Mouse (Mus musculus) cerebellum, postnatal 36 days (tissue): Measurements from ENCODE around the gene Etv3.
"Not testable (repeated sequence)": the region's sequence is repeated elsewhere in the genome, so short reads cannot be mapped to it uniquely, and the experiment has no call there.

Experiments used
- DNase-seq, 2 experiments: peaks; one replicate each; pipeline ENCODE4 v3.0.0; 2021 to 2022; ENCODE audit warnings: mixed read lengths in 2 of 2

The Etv3 gene

DNA sequence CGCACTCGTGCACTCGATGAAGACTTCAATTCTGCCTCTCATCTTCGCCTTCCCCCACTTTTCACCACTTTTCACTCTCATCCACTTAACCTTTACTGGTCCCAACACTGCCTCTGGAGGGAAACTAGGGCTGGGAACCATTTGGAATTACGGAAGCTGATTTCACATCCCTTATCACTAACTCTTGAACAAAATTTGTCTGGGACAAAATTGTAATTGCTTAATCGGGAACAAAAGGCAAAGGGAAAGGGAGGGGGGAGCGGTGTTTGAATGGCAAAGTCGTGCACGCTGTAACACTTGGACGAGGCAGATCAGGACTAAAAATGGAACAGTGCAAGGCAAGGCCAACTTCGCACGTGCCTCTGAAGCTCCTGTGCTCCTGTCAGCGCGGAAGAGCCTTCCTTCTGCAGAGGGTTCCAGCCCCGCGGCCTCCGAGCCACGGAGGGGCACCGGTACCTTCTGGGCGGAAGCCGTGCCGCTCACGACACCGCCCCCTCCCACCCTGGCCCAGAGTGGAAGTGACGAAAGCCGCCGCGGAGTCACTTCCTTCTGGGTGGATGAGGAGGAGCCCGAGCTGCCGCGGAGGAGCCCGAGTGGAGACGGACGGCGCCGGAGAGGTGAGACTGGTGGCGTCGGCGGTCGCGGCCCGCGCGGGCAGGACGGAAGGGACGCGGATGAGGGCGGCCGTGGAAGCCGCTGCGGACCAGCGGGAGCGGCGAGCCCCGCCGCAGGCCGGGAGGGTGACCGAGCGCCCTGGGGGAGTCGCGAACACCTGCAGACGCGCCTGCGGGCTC lies at the start of gene Etv3:
Etv3 (plus strand) TSS at position 365 of the 794 bp plus-strand sequence.
- peak; percentile 87 to 91 for DNase-seq

DNA sequence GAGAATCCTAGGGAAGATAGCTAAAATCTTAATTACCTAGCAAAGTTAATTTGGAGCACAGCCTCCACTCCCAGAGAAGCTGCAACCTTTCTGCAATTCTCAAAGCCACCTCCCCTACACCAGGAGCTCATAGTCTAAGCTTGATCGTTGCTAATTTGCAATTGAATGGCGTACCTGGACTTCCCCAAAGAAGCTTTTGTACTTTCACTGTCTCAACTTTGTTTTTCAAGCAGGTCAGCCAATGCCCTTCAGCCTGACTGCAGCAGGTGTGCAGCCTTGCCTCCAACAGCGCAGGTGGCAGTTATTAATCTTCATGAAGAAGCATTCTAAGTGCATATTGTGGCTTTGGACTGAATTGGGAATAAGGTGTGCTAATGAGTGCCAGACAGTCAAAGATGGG lies 47.3 kb upstream of the Etv3 start:
- not testable (repeated sequence) for DNase-seq

GRCm38 (mm10) chr3:87478596-87478995 lies 46.6 kb upstream of the Etv3 start:
- DNase-seq, result not testable (repeated sequence)

DNA sequence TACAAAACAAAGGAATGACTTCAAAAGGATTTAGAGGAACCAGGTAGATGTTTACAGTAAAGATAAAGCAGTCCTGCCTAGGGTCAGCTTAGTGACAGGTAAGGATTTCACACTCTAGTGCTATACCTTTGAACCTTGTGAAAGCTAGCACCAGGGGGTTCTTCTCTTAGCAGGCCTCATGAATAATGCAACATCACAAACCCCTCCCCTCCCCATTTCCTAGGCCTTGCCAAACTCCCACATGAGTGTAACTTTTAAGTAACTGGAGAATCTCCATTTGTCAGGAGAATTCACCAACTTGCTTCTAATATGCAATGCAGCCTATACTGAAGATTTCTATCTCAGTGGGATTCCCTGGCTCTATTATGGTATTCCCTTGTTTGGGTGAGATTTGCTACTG lies 46.0 kb upstream of the Etv3 start:
- DNase-seq, result not testable (repeated sequence)

DNA sequence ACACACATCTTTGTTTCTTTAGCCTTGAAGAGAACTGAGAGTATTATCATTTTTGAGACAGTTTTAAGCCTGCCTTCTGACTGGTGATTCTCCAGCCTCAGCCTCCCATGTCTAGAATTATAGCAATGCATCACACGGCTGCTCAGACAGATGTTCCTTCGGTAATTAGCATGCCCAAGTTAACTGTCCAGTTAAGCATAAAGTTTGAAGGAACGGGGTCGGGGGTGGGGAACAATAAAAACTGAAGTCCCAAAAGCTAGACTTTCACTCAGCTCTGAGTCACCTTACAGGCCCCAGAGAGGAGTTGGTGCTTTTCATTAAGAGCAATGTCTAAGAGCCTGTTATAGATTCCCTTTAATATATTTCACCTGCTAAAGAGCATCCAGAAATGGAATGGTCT lies 37.8 kb upstream of the Etv3 start:
- no peak for DNase-seq

GRCm38 (mm10) chr3:87487911-87488310 lies 37.3 kb upstream of the Etv3 start:
- DNase-seq, result no peak

- no peak for DNase-seq
Measured at GRCm38 (mm10) chr3:87498266-87498665, 26.9 kb upstream of the Etv3 start.

DNA sequence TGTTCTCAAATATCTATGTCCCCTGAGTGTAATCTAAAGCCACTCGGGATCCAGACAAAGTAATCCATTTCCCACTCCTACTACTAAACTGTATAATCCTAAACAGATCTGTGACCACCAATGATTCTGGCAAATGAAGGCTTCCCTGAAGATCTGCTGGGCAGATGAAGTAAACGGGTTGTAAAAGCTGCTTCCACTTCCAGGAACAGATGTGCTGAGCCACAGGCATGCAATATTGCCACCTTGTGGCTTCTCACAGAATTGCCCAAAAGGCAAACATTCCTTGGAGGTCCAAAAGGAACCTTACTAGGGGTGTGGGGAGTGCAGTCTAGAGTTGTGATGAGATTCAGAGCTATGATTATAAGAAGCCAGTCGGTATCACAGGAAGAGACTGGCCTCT lies 26.1 kb upstream of the Etv3 start:
- DNase-seq, result peak; percentile 58 to 69

DNA sequence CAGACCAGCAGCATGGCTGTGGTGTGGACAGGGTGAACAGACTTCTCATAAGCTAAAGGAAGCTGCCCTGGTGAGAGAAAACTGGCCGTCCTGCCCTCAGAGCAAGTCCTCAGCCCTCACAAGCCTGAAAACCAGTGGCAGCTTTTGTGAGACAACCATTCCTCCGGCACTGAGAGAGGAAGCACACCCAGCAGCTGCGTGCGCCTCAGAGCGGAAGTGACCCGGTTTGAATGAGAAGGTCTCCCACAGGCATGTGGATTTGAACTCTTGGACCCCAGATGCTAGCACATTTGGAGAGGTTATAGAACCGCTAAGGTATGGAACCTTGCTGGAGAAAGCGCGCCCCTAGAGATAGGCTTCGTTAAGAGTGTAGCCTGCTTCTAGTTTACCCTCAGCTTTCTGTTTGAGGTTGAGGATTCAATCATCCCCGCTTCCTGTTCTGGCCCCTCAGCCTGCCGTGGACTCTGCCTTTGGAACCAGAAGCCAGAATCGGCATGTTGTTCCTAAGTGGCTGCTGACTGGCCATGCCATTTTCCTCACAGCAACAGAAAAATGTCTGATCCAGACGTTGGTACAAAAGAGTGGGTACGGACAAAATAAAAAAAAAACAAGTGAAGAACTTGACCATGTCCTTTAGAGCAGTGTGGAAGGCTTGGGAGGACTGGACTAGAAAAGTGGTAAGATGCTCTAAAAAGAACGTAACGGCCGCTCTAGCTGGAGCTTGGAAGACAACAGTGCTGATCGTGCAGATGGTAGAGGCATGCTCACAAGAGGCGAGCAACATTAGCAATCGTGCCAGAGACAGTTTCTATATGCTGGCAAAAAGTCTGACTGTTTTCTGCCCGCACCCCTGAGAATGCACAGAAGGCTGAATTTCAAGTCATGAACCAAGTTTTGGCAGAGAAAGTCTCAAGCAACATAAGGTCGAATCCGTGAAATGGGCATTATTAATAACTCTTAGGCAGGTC lies 24.8 kb upstream of the Etv3 start:
- no peak for DNase-seq

- DNase-seq, result no peak
Measured at GRCm38 (mm10) chr3:87501151-87501550, 24.1 kb upstream of the Etv3 start.

DNA sequence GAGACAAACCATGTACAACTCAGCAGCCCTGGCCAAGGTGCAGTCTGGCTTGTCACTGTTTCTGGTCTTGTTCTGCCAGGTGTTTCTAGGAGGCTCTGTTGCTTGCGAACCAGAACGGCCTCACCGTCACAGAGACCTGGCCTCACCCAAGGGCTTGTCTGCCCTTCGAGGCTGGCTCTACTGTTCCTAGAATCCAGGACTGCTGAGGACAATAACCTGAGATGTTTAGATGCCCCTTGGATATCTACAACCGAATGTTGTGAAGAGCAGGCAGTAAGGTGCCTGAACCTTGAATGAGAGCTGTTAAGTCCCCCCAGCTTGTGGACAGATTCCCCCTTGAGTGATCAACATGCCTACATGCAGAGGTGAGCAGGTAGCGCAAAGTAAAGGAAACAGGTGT lies 22.4 kb upstream of the Etv3 start:
- no peak for DNase-seq

DNA sequence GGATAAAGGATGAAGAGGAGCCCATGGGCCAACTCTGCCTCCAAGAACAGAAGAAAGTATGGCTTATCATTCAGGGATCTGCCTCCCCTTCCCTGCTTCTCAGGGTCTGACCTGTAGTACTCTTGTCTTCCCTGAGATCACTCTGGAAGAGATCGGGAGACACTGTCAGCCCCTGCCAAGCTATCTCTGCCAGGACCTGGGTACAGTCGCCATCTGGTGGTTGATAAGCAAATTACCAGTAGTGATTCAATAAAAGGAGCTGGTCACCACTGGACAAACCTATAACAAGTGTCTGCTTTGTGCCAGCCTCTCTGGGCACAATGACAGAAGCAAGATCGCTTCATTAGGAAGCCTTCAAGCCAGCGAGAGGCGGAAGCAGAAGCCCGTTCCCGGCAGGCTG lies 20.9 kb upstream of the Etv3 start:
- peak; percentile 25 to 48 for DNase-seq

- DNase-seq, result no peak
Measured at GRCm38 (mm10) chr3:87504749-87505425, 20.3 kb upstream of the Etv3 start.

DNA sequence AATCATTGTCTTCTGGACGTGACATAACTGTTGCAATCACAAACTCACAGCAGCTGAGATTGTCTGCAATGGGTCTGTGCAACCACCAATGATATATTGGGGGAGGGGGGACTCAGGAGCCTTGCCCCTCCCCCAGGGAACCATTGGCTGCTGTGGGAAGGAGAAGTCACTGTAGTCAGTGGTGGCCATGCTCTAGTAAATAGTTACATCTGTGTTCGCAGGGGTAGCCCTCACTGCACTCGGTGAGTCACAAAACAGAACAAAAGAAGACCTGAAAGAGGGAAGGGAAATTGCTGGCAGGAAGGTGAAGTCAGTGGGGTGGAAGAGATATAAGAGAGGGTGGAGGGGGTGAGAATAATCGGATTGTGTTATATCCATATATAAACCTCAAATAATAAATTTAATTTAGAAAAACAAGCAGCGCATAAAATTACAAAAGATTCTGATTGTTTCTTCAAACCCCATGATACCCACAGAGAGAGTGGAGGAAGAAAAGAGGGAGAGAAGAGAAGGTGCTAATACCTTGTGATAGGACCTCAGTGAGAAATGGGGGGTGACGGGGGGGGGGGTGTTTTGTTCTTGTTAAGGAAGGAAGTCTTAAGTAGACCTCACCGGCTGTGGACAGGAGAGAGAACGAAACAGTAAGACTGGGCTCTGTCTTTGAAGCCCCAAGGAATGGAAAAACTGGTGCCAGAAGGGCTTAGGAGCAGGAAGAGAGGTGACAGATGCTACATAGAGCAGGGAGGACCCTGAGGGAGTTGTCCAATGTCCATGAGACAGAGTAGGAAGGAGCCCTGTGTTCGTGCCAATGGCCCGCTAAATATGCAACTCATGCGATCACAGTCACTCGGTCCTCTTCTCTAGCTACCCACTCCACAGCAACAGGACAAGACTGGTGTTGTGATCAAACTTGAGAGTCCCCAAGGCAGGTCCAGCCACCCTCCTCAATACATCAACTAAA lies 18.5 kb upstream of the Etv3 start:
- no peak for DNase-seq

DNA sequence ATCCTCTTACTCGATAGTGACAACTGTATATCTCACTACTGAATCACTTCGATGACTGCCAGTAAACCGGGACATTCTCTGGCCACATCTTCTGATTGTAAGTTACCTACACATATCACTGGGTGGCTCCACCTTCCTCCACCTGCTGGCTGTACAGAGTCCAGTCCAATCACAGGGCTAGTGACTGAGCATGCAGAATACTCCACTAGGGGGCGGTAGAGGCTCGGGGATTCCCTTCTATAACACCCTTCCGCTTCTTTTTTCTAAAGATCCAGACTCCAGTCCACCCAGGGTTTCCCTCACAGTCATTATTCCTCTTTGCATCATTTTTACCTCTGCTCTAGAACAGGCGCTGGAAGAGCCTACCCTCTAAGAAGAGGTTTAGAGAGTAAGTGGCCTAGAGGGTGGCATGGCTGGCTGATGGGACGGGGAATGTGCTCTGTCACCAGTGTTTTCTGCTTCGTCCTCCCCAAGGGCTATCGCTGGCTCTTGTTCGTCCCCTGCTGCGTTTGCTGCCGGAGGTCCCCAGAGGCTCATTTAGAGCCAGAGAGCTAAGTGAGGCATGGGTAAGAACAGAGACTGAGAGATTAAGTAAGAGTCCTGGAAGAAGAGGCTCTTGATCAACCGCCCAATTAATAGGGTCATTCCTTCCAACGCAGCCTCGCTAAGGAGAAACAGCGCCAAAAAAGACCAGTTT lies 16.9 kb upstream of the Etv3 start:
- peak; percentile 88 to 92 for DNase-seq

DNA sequence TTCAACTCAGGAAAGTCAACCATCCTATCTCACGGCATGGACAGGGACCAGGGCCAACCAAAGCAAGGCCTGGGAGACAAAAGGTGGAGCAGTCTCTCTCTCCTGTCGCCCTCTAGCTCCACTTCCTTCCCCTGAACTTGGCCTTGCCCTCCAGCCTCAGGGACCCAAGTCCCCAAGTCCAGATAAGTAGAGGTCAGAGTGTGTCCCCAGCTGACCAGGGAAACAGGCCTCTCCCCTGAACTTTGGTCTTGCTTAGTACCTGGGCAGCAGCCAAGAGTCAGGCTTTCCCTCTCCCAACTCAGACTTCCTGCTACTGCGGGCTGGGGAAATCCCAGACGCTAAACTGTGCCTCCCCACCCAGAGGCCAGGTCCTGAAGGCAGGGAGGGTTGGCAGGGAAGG lies 16.1 kb upstream of the Etv3 start:
- no peak for DNase-seq

DNA sequence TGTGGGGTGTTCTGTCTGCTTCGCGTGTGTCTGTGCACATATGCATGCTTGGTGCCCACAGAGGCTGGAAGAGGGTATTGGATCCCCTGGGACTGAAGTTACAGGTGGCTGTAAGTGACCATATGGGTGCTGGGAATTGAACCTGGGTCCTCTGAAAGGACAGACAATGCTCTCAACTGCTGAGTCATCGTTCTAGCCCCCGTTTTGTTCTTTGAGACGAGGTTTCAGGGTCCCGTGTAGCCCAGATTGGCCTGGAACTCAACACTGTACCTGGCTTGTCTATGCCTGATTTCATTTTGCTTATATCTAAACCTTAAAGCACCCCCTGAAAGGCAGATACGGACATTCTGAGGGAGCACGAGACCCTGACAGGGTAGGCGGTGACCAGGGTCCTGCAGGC lies 14.4 kb upstream of the Etv3 start:
- no peak for DNase-seq

DNA sequence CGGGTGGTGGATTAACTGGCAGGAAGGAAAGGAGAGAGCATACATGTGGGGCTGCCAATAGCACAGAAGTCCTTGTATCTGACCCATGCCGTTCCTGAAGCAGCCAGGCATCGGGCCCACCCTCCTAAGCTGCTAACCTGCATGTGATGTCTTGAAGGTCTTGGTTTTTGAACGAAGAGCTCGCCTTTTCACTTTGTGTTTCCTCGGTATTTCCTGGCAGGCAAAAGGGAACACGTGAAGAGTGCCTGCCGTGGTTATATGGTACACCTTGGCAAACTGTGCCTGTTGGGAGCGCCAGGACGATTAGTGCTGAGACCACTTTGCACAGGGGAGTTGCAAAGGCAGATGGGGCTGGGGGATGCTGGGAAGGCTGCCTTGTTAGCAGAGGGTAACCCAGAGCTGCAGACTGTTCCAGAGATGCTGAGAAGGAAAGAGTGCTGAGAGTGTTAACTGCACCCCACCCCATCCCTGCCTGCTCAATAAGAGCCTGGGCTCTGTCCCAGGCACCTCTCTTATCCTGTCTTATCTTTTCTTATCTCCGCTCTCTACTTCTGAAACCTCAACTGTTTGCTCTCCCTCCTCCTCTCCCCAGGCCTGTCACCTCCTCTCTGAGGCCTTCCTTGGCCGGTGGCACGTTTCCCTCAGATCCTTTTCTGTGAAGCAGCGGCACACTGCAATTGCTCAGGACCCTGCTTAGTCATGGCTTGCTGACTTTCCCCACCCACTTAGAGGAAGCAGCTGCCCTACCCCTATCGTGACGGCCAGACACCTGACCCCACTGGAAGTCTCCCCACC lies 13.0 kb upstream of the Etv3 start:
- no peak for DNase-seq

GRCm38 (mm10) chr3:87515567-87516081 lies 9.6 kb upstream of the Etv3 start:
- no peak for DNase-seq

- DNase-seq, result no peak
Measured at GRCm38 (mm10) chr3:87518425-87518824, 6.8 kb upstream of the Etv3 start.
